Mouse (Mus musculus) heart, embryonic 13.5 days (tissue): Measurements from ENCODE around the gene Fam3b. TPM values are rescaled to one million over a fixed set of nuclear protein-coding genes. Genes with fewer than 3 reads are reported as not detected.

ENCODE experiments used
- ATAC-seq: fragments of 200-750 bp; cut with Nextera tagmentation; 2 replicates; pipeline ENCODE4 v1.8.0; 2017; ENCODE audit warnings: moderate TSS enrichment; ENCODE audit not compliant: insufficient number of reproducible peaks, low FRiP score, low TSS enrichment; ENCODE audit errors: extremely low read depth
- H3K27ac ChIP-seq: fragments of 300-500 bp; sonication (generic); replicated peaks from 2 replicates; pipeline ENCODE4 v1.5.1; 2015; ENCODE audit warnings: moderate library complexity, mild to moderate bottlenecking, inconsistent platforms
- H3K27me3 ChIP-seq: fragments of 300-500 bp; sonication (generic); replicated peaks from 2 replicates; pipeline ENCODE4 v1.6.1; 2015; ENCODE audit warnings: mild to moderate bottlenecking, inconsistent platforms
- H3K36me3 ChIP-seq: fragments of 300-500 bp; sonication (generic); 2 replicates; pipeline ENCODE4 v1.6.1; 2015; ENCODE audit warnings: mild to moderate bottlenecking, inconsistent platforms
- H3K4me1 ChIP-seq: fragments of 300-500 bp; sonication (generic); 2 replicates; pipeline ENCODE4 v1.6.1; 2015; ENCODE audit warnings: inconsistent platforms
- H3K4me2 ChIP-seq: fragments of 300-500 bp; sonication (generic); 2 replicates; pipeline ENCODE4 v1.6.1; 2015; ENCODE audit warnings: inconsistent platforms, mild to moderate bottlenecking, moderate library complexity
- H3K4me3 ChIP-seq: fragments of 300-500 bp; sonication (generic); 2 replicates; pipeline ENCODE4 v1.5.1; 2015; ENCODE audit warnings: moderate library complexity, mild to moderate bottlenecking, inconsistent platforms
- H3K9ac ChIP-seq: fragments of 300-500 bp; sonication (generic); 2 replicates; pipeline ENCODE4 v1.6.1; 2015; ENCODE audit warnings: inconsistent platforms, mild to moderate bottlenecking, moderate library complexity
- H3K9me3 ChIP-seq: fragments of 300-500 bp; sonication (generic); 2 replicates; pipeline ENCODE4 v1.6.1; 2016; ENCODE audit warnings: inconsistent platforms
- WGBS: fragments of 180-500 bp; shearing (Covaris S2); methylation state at CpG from one replicate; pipeline ENCODE4 v1.1.7; 2015; ENCODE audit warnings: mixed read lengths; 5-methylcytosine and 5-hydroxymethylcytosine counted together
- polyA plus RNA-seq: library from polyadenylated mRNA; unstranded; fragments of >200 nt; fragmentation: Nextera tagmentation; extraction: Ambion mirVana; gene quantifications from 2 replicates; pipeline ENCODE4 v1.2.1, GENCODE M21; 2015

The Fam3b gene
- polyA plus RNA-seq, 1 experiment from 2014 or later = not detected

GRCm38 (mm10) chr16:97516341-97516740, 1.7 kb upstream of the Fam3b start:
- 67% methylated on average over 3 of the region's 3 CpGs for WGBS
- no peak overlapping the region for H3K4me2 ChIP-seq
- no peaks in the 10 kb centered on the region for H3K9me3 ChIP-seq
- peaks cover 6% of the 10 kb centered on the region for H3K4me1 ChIP-seq
- H3K9ac ChIP-seq = no peak overlapping the region
- no peak for ATAC-seq
- H3K36me3 ChIP-seq = no peaks in the 10 kb centered on the region
- no peaks in the 10 kb centered on the region; the same call in 1 of the 2 replicates for H3K27me3 ChIP-seq
- no peak overlapping the region for H3K4me3 ChIP-seq
- H3K27ac ChIP-seq = no peak overlapping the region

DNA sequence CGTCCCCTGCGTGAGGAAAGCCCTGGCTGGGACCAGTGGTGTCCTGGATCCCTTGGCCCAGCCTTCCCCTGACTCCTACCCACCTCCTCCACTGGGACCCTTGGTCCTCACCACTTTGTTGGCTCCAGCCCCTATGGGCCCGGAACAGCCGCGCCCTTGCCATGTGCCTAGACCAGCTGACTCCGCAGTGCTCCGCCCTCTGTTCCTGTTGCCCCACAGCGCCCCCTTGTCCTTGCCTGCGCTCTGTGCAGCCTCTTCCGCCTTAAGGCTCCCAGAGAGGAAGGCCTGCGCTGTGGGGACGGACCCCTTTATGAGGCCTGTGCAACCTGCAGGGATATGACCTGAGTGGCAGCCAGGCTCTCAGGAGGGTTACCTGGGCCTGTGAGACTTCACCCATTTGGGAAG, 2.3 kb downstream of the Fam3b start:
- H3K4me1 ChIP-seq = peaks cover 6% of the 10 kb centered on the region
- no peak overlapping the region for H3K9ac ChIP-seq
- no peaks in the 10 kb centered on the region; the same call in 1 of the 2 replicates for H3K27me3 ChIP-seq
- no peak overlapping the region for H3K4me2 ChIP-seq
- 85% methylated on average over 12 of the region's 12 CpGs for WGBS
- no peaks in the 10 kb centered on the region for H3K36me3 ChIP-seq
- H3K9me3 ChIP-seq = no peaks in the 10 kb centered on the region
- no peak overlapping the region for H3K27ac ChIP-seq
- H3K4me3 ChIP-seq = no peak overlapping the region
- ATAC-seq = no peak

DNA sequence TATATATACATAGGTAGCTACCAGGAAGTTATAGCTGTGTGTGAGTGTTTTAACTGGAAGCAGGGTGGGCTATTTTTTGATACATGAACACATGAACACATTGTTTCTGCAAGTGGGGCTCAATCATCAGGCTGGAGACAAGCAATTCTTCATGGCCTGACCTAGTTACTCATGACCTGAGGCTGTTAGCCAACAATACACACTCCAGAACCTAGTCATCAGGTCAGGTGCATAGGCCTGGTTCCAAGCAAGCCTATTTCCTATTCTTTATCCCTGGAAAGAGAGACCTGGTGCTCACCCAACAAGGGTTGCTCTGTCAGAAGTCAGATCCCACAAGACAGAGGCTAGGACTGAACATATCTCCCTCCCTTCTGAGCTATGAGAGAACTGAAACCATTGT, 3.1 kb downstream of the Fam3b start:
- Histone ChIP-seq H3K27ac (no peak overlapping the region), H3K36me3 (no peaks in the 10 kb centered on the region), H3K4me1 (peaks cover 6% of the 10 kb centered on the region), H3K9ac (no peak overlapping the region), H3K4me2 (no peak overlapping the region), H3K4me3 (no peak overlapping the region), H3K9me3 (no peaks in the 10 kb centered on the region), H3K27me3 (no peaks in the 10 kb centered on the region; the same call in 1 of the 2 replicates)
- ATAC-seq = no peak

GRCm38 (mm10) chr16:97510849-97511248, 3.8 kb downstream of the Fam3b start:
- ATAC-seq = no peak
- Histone ChIP-seq H3K9me3 (no peaks in the 10 kb centered on the region), H3K4me2 (no peak overlapping the region), H3K4me1 (peaks cover 6% of the 10 kb centered on the region), H3K36me3 (no peaks in the 10 kb centered on the region), H3K4me3 (no peak overlapping the region), H3K27ac (no peak overlapping the region), H3K27me3 (no peaks in the 10 kb centered on the region; the same call in 1 of the 2 replicates), H3K9ac (no peak overlapping the region)
- 48% methylated on average over 5 of the region's 5 CpGs for WGBS

GRCm38 (mm10) chr16:97507783-97508182, 6.8 kb downstream of the Fam3b start:
- Histone ChIP-seq H3K4me2 (no peak overlapping the region), H3K9me3 (no peaks in the 10 kb centered on the region), H3K27ac (no peak overlapping the region), H3K27me3 (no peaks in the 10 kb centered on the region; the same call in 1 of the 2 replicates), H3K4me1 (no peaks in the 10 kb centered on the region), H3K4me3 (no peak overlapping the region), H3K36me3 (no peaks in the 10 kb centered on the region), H3K9ac (no peak overlapping the region)
- no peak for ATAC-seq

GRCm38 (mm10) chr16:97504793-97505192, 9.8 kb downstream of the Fam3b start:
- Histone ChIP-seq H3K36me3 (no peaks in the 10 kb centered on the region), H3K4me1 (no peaks in the 10 kb centered on the region), H3K9ac (no peak overlapping the region), H3K27ac (no peak overlapping the region), H3K27me3 (no peaks in the 10 kb centered on the region), H3K4me3 (no peak overlapping the region), H3K4me2 (no peak overlapping the region), H3K9me3 (no peaks in the 10 kb centered on the region)
- ATAC-seq = no peak
- WGBS = 66% methylated on average over 3 of the region's 3 CpGs

DNA sequence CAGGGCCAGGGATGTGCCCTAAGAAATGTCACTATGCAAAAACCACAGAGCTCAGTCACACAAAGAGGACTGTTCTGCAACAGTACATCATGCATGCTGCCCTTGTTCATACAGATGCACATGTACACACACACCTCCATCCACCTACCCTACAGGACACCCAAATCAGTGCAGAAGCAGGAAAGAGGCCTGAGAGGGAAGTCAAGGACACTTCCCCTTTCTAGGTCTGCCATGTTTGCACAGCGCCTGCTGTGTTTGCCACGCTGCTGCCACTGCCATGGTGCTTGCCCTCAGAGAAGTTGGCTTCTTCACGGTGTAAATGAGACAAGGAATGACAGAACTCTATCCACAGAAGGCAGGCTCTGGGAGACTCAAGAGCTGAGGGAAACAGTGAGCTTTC, 10.8 kb downstream of the Fam3b start:
- no peak overlapping the region for H3K4me2 ChIP-seq
- no peaks in the 10 kb centered on the region for H3K36me3 ChIP-seq
- 87% methylated on average over 3 of the region's 3 CpGs for WGBS
- H3K4me1 ChIP-seq = no peaks in the 10 kb centered on the region
- no peak overlapping the region for H3K4me3 ChIP-seq
- H3K27me3 ChIP-seq = no peaks in the 10 kb centered on the region
- no peak overlapping the region for H3K27ac ChIP-seq
- no peaks in the 10 kb centered on the region for H3K9me3 ChIP-seq
- H3K9ac ChIP-seq = no peak overlapping the region
- no peak for ATAC-seq

DNA sequence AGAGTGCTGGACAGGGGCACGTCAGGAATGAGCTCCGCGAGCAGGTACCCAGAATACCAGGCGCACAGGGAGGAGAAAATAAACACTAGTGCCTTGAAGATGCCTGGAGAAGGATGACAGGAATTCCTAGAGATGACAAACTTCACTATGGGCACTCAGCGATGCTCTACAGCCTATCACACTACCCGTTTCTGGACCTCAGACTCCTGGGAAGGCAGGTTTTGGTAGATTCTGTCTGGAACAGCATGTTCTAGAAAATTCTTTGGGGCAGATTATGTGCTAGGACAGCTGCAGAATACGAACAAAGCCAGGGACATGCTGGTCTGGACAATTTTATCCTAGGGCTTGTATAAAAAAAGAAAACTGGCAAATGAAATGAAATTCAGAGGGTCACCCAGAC, 13.7 kb downstream of the Fam3b start:
- 80% methylated on average over 7 of the region's 7 CpGs for WGBS

DNA sequence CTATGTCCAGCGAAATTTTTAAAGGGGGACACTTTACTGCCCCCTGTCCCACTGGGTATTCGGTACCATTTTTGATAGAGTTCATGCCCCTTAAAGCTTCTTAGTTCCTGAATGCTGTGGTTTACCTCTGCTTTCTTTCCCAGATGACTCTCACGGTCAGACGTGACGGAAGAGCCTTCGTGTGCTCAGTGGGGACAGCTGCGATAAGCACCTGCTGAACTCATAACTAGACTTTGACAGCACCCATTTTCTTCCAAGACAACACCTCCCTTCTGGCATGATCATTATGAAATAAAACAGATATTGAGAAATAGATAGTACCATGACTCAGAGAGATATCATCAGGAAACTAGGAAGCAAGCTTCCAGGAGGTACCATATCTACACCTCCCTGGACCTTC, 15.2 kb downstream of the Fam3b start:
- Histone ChIP-seq H3K4me2 (no peak overlapping the region), H3K36me3 (no peaks in the 10 kb centered on the region), H3K4me1 (no peaks in the 10 kb centered on the region), H3K27ac (no peak overlapping the region), H3K9me3 (no peaks in the 10 kb centered on the region), H3K9ac (no peak overlapping the region), H3K4me3 (no peak overlapping the region), H3K27me3 (no peaks in the 10 kb centered on the region)
- 88% methylated on average over 7 of the region's 7 CpGs for WGBS
- ATAC-seq = no peak

More for the DNA sequence above, 13.7 kb downstream of the Fam3b start:
- no peaks in the 10 kb centered on the region for H3K36me3 ChIP-seq
- no peak overlapping the region for H3K27ac ChIP-seq
- H3K4me1 ChIP-seq = no peaks in the 10 kb centered on the region
- ATAC-seq = no peak
- no peaks in the 10 kb centered on the region for H3K9me3 ChIP-seq
- no peak overlapping the region for H3K4me3 ChIP-seq
- H3K4me2 ChIP-seq = no peak overlapping the region
- H3K27me3 ChIP-seq = no peaks in the 10 kb centered on the region
- H3K9ac ChIP-seq = no peak overlapping the region

DNA sequence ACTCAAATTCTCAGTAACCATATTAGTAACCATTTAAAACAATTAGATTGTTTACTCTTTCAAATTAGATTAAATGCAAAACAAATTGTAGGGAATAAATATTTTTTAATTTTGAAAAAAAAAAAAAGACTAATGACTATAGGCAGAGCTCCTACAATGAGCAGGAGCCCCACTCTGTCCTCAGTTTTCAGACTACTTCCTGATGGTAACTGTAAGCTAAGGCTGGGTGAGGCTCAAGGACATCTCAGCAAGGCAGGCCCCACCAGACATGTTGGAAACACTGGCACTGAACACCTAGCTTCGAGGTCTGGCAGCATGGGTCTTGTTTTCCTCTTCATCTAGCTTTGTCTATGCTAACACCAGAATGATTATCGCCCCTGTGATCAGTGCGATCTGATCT, 16.5 kb downstream of the Fam3b start:
- WGBS = 77% methylated on average over 3 of the region's 3 CpGs

GRCm38 (mm10) chr16:97497682-97498081, 16.9 kb downstream of the Fam3b start:
- WGBS = 37% methylated on average over 5 of the region's 5 CpGs
- H3K4me1 ChIP-seq = no peaks in the 10 kb centered on the region
- no peaks in the 10 kb centered on the region for H3K36me3 ChIP-seq
- no peak overlapping the region for H3K4me2 ChIP-seq
- no peak overlapping the region for H3K27ac ChIP-seq
- H3K9ac ChIP-seq = no peak overlapping the region
- H3K4me3 ChIP-seq = no peak overlapping the region
- no peaks in the 10 kb centered on the region for H3K9me3 ChIP-seq
- no peaks in the 10 kb centered on the region for H3K27me3 ChIP-seq
- no peak for ATAC-seq

More for the DNA sequence above, 16.5 kb downstream of the Fam3b start:
- no peak overlapping the region for H3K27ac ChIP-seq
- H3K4me3 ChIP-seq = no peak overlapping the region
- ATAC-seq = no peak
- H3K36me3 ChIP-seq = no peaks in the 10 kb centered on the region
- no peaks in the 10 kb centered on the region for H3K27me3 ChIP-seq
- no peak overlapping the region for H3K9ac ChIP-seq
- H3K4me2 ChIP-seq = no peak overlapping the region
- H3K9me3 ChIP-seq = no peaks in the 10 kb centered on the region
- no peaks in the 10 kb centered on the region for H3K4me1 ChIP-seq

GRCm38 (mm10) chr16:97496026-97496425, 18.6 kb downstream of the Fam3b start:
- no peak for ATAC-seq
- H3K4me3 ChIP-seq = no peak overlapping the region
- H3K36me3 ChIP-seq = no peaks in the 10 kb centered on the region
- H3K4me1 ChIP-seq = no peaks in the 10 kb centered on the region
- no peaks in the 10 kb centered on the region for H3K27me3 ChIP-seq
- no peak overlapping the region for H3K27ac ChIP-seq
- H3K9me3 ChIP-seq = no peaks in the 10 kb centered on the region
- no peak overlapping the region for H3K4me2 ChIP-seq
- H3K9ac ChIP-seq = no peak overlapping the region
- WGBS = 43% methylated on average over 3 of the region's 3 CpGs
